Mouse (Mus musculus): ENCODE measurements around the gene Tmc7.
A peak's percentile ranks its signal among the peaks of the same experiment; 100 is the strongest.

The Tmc7 gene

GRCm38 (mm10) chr7:118584257-118584907 is at the start of gene Tmc7:
Tmc7 (minus strand) TSS chr7:118584736.
- peak; percentile 84 for DNase-seq (ENCODE audit: low spot score)

DNA sequence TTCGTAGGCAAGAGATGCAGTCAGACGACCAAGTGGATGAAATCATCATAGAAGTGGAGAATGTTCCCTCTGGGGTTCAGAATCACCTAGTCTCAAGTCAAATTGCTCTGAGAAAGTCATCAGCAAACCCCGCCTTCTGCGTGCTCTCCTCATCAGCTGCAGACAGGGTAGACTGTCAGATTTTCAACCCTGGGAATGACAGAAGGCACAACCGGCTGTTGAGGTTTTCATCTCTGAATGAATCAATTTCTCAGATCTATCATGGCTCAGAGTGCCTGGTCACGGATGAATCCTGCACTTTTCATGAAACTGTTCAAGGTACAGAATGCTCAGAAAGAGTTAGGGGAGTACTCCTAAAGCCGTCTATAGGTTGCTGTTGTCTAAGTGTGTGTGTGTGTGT is 49.4 kb upstream of the Tmc7 start:
- no peak for DNase-seq (ENCODE audit: low spot score)

DNA sequence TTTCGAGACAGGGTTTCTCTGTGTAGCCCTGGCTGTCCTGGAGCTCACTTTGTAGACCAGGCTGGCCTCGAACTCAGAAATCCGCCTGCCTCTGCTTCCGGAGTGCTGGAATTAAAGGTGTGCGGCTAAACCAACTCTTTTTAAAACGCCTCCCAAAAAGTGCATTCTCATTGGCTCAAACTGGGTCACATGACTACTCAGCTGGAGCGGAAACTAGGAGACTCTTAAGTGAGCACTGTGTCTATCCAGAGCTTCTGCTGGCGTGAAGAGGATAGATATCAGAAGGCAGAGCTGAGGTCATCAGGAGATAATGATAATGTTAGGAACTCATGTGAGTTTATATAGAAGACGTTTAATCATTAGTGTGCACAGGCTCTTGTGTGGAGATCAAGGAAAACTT is 48.6 kb upstream of the Tmc7 start:
- DNase-seq (ENCODE audit: low spot score): no peak

GRCm38 (mm10) chr7:118627550-118628298 is 43.2 kb upstream of the Tmc7 start:
- no peak for DNase-seq (ENCODE audit: low spot score)

DNA sequence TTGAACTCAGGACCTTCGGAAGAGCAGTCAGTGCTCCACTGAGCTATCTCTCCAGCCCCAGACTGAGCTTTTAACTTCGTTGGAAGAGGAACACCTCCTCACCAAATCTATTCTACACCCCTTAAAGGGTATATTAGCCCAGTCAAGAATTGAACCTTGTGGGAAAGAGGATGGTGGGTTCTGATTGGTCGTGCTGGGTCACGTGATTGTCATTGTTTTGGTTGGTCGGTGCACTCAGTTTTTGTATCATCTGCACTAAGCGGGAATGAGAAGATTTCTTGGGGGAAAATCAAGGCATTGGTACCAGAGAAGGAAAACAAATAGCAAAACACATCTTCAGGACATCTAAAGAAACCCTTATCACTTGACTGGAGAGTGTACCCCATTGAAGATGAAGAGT is 36.6 kb upstream of the Tmc7 start:
- no peak for DNase-seq (ENCODE audit: low spot score)

DNA sequence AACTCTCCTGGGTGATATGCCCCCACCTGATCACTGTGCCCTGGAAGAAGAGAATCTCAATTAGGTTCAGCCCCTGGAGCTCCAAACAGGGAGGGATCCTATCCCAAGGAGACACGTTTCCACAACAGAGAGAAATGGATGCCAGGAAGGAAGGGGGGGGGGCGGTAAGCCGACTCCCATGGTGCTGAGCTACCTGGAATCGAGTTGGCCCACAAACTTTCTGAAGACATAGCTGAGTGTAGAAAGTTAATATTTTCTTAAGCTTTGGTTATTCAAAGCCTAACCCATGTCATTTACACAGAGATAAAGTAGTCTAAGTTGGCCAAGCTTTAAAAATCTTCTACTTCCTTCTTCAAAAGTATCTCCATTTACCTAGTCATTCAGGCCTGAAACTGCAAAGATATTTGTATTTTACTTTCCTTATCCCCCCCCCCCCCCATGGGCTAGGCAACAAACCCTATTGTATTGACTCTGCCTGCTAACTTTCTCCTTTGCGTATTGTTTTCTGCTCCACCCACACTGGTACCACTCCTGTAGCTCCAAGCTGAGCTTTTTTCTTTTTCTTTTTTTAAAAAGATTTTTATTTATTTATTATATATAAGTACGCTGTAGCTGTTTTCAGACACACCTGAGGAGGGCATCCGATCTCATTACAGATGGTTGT is 35.8 kb upstream of the Tmc7 start:
- no peak for DNase-seq (ENCODE audit: low spot score)

- DNase-seq (ENCODE audit: low spot score): no peak
Measured at GRCm38 (mm10) chr7:118618104-118618503, 33.6 kb upstream of the Tmc7 start.

DNA sequence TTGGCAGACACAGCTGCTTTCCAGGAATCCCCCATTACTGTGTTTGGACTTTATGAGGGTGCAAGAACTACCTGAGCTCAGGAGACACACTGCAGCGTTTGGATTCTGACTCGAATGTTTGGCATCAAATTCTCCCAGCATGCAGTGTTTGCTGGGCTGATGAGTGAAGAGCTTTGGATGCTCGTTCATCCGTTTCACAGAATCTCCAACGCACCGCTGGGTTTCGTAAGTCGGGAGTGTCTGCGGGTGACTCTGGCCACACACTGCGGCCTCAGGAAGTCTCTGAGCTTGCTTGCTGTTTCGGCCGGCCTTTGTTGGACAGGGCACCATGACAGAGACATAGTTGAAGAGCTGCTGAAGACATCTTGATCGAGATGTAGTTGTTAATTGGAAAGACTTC is 29.5 kb upstream of the Tmc7 start:
- DNase-seq (ENCODE audit: low spot score): no peak

DNA sequence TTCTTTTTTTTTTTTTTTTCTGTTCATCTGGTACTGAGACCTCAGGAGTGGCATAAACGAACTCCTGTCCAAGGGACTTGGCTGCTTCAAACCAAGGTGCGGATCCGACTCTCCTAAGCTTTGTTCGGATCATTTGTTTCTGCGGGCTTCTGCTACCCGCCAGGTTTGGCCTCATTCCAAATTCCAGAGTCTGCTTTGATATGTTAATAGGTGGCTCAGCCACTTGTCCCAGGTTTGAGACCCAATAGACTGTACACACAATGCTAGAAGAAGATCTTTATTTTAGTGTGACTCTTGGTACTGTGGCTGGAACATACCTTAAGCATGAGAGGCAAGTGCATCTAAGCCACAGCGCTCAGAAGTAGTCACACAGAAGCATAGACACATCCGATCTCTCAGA is 27.4 kb upstream of the Tmc7 start:
- no peak for DNase-seq (ENCODE audit: low spot score)

- DNase-seq (ENCODE audit: low spot score): no peak
Measured at GRCm38 (mm10) chr7:118611185-118611749, 26.7 kb upstream of the Tmc7 start.

DNA sequence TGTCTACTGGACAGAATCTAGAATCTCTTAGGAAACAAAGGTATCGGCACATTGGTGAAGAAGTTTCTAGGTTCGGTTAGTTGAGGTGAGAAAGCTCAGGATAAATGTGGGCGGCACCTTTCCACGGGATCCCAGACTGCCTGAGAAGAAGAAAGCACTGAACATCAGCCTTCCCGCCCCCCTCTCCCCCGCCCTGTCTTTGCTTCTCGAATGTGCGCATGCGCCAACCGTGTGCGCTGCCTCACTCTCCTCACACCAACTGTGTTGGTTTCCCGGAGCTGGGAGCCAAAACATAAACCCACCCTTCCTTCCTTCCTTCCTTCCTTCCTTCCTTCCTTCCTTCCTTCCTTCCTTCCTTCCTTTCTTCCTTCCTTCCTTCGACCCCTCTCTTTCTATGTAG is 26.2 kb upstream of the Tmc7 start:
- DNase-seq (ENCODE audit: low spot score): no peak

DNA sequence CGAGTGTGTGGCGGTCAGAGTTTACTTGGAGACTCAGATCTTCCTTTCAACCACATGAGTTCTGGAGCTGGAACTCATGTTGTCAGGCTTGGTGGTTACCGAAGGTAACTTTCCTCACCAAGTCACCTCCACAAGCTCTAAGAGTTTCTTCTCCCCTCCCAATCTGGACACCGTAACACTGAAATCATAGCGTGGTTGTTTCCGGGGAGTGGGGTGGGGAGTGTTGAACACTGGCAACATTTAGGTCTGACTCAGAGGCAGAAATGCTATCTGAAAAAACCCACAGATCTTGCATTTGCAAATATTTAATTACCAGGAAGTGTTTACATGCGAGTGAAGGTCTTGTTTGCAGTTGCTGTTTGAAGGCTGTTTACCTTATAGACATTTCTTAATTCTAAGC is 25.3 kb upstream of the Tmc7 start:
- no peak for DNase-seq (ENCODE audit: low spot score)

DNA sequence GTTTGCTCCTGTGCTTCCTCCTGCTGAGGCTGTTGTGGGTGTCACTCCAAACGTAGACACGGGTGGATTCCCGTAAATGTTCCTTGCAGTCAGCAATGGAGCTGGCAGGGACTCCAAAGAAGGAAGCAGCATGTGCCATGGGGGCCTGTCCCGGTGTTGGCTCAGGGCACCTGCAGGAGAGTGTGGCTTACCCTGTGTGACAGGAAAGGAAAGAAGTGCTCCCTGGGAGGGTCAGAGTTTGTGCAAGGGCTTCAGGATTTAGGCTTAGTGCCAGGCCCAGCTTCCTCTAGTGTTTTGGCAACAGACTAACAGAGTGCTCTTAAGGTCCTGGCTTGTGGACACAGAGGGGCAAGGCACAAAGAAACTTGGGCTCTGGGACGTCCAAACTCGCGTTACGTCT is 20.3 kb upstream of the Tmc7 start:
- DNase-seq (ENCODE audit: low spot score): no peak

DNA sequence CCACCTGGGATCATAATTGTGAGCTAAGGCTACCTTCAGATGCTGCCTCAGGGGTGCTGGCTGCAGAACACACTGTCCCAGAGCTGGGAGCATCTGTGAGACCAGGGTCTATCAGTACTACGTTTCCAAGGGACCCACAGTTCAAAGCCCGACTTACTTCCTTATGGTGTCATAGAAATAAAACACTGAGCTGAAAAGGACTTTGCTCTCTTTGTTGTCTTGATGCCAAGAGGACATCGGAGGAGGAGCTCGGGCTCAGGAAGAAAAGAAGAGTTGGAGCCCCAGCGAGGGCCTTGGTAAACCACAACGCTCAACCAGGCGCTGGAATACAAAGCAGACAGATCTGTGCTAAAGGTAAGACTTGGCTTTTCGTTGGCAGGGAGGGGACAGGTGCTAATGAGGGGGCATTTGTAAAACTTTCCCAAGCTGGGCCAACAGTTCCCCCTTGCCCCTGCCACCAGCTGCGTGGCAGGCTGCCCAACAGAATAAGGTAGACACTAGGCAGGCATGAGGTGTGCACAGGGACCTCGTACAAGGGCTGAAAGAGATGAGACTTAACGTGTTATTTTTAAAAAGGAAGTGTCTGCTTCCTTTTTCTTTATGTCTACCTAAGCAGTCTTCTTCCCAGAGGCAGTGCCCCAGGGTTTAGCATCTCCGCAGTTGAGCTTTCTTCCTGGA is 15.6 kb upstream of the Tmc7 start:
- DNase-seq (ENCODE audit: low spot score): no peak

- DNase-seq (ENCODE audit: low spot score): no peak
Measured at GRCm38 (mm10) chr7:118597201-118597600, 12.7 kb upstream of the Tmc7 start, which contains the start of gene Tmc5. Tmc5 (plus strand) TSS chr7:118597297.

- DNase-seq (ENCODE audit: low spot score): no peak
Measured at GRCm38 (mm10) chr7:118596271-118596670, 11.7 kb upstream of the Tmc7 start.

GRCm38 (mm10) chr7:118595228-118595627 is 10.7 kb upstream of the Tmc7 start:
- DNase-seq (ENCODE audit: low spot score): peak; percentile 97

DNA sequence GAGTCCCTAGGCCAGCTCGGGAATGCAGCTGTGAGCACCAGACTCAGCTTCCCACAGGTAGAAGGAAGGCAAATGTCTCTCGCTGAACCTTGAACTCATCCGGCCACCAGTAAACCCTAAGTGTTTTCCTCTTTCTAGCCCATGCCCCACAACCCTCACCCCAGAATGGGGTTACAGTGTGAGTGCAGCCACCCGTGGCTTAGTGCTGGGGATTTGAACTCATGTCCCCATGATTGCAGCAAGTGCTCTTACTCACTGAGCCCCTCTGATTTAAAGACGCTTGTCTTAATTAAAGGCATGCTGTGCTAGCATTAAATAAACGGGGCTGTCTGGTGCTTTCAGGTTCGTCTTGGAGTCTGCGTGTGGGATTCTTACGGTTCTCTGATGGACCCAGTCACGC is 10.1 kb upstream of the Tmc7 start:
- no peak for DNase-seq (ENCODE audit: low spot score)

- DNase-seq (ENCODE audit: low spot score): no peak
Measured at GRCm38 (mm10) chr7:118593567-118594407, 9.3 kb upstream of the Tmc7 start.

GRCm38 (mm10) chr7:118592146-118592545 is 7.6 kb upstream of the Tmc7 start:
- no peak for DNase-seq (ENCODE audit: low spot score)

GRCm38 (mm10) chr7:118590726-118591305 is 6.3 kb upstream of the Tmc7 start:
- DNase-seq (ENCODE audit: low spot score): no peak
